Mouse (Mus musculus) hindbrain, embryonic 16.5 days (tissue): ENCODE data around the gene Mei1. TPM values are rescaled to one million over a fixed set of nuclear protein-coding genes. Genes with fewer than 3 reads are reported as not detected.

Source experiments
- ATAC-seq: fragments of 200-750 bp; cut with Nextera tagmentation; 2 replicates; pipeline ENCODE4 v1.8.0; 2017; ENCODE audit warnings: moderate TSS enrichment, moderate library complexity
- H3K27ac ChIP-seq: fragments of 300-500 bp; sonication (generic); 2 replicates; pipeline ENCODE4 v1.5.1; 2014; ENCODE audit warnings: low read depth, mild to moderate bottlenecking, control low read depth, low read length, moderate library complexity
- H3K27me3 ChIP-seq: fragments of 300-500 bp; sonication (generic); replicated peaks from 2 replicates; pipeline ENCODE4 v1.6.1; 2014; ENCODE audit warnings: low read length; ENCODE audit not compliant: control insufficient read depth, insufficient read depth
- H3K36me3 ChIP-seq: fragments of 300-500 bp; sonication (generic); 2 replicates; pipeline ENCODE4 v1.6.1; 2014; ENCODE audit warnings: mild to moderate bottlenecking, low read length, moderate library complexity, mixed read lengths; ENCODE audit not compliant: control insufficient read depth, insufficient read depth
- H3K4me1 ChIP-seq: fragments of 300-500 bp; sonication (generic); 2 replicates; pipeline ENCODE4 v1.6.1; 2014; ENCODE audit warnings: low read depth, low read length; ENCODE audit not compliant: control insufficient read depth, insufficient read depth
- H3K4me2 ChIP-seq: fragments of 300-500 bp; sonication (generic); 2 replicates; pipeline ENCODE4 v1.6.1; 2014; ENCODE audit warnings: mild to moderate bottlenecking, low read length, control low read depth, moderate library complexity
- H3K4me3 ChIP-seq: fragments of 300-500 bp; sonication (generic); 2 replicates; pipeline ENCODE4 v1.5.1; 2014; ENCODE audit warnings: mild to moderate bottlenecking, low read length, control low read depth, moderate library complexity
- H3K9ac ChIP-seq: fragments of 300-500 bp; sonication (generic); 2 replicates; pipeline ENCODE4 v1.6.1; 2014; ENCODE audit warnings: low read depth, mild to moderate bottlenecking, control low read depth, low read length, moderate library complexity
- H3K9me3 ChIP-seq: fragments of 300-500 bp; sonication (generic); 2 replicates; pipeline ENCODE4 v1.6.1; 2014; ENCODE audit warnings: mild to moderate bottlenecking, low read length, moderate library complexity; ENCODE audit not compliant: control insufficient read depth
- WGBS: fragments of 180-500 bp; shearing (Covaris S2); extraction: QIAGEN DNeasy Blood & Tissue Kit; methylation state at CpG from one replicate; pipeline ENCODE4 v1.1.7; 2014; 5-methylcytosine and 5-hydroxymethylcytosine counted together
- polyA plus RNA-seq: library from polyadenylated mRNA; unstranded; fragments of >200 nt; fragmentation: Nextera tagmentation; extraction: Ambion mirVana; gene quantifications from 2 replicates; pipeline ENCODE4 v1.2.1, GENCODE M21; 2015

Gene Mei1
- polyA plus RNA-seq, 1 experiment from 2014 or later = 0.06 TPM

DNA sequence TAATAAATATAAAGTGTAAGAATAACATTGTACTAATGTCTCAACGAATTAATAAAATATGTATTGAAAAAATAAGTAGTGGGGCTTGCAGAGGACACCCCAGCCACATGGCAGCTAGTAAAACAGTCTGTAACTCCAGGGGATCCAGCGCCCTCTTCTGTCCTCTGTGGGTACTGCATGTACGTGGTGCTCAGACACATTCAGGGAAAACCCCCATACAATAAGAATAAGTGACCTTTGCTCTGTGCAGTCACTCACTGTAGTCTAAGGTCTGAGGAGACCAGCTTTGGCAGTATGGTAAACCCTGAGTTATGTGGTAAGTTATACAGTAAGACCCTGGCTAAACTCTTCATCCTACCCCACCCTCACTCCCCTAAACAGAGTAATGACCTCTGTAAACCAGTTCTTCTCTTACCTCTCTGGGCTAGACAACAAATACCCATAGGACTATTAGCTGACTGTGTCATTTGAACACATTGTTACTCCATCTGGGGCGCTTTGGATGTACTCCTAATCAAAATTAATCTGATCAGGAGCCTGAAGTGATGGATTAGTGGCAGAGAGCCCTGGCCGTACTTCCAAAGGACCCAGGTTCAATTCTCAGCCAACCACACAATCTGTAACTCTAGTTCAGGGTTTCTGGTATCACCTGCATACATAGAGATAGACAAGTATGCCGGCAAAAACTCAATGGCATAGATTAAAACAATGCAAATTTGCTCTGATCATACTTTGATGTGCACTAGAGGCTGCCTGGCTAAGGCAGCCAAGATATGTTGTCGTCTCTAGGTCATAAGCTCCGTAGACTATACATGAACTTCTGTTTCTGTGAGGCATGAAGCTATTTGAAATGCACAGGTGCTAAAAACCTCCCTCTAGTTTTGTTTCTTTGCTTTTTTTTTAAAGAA, 95.8 kb downstream of the Mei1 start:
- H3K4me2 ChIP-seq = no peak overlapping the region
- no peak overlapping the region for H3K4me3 ChIP-seq
- H3K4me1 ChIP-seq = peaks cover 35% of the 10 kb centered on the region
- no peak overlapping the region for H3K9ac ChIP-seq
- H3K36me3 ChIP-seq = peaks cover 6% of the 10 kb centered on the region; the same call in 1 of the 2 replicates
- H3K27ac ChIP-seq = no peak overlapping the region
- H3K27me3 ChIP-seq = no peaks in the 10 kb centered on the region
- ATAC-seq = 0 out of 2 replicates have a peak, but pooled peaks have one; percentile 28
- H3K9me3 ChIP-seq = no peaks in the 10 kb centered on the region
- 53% methylated on average over 8 of the region's 8 CpGs for WGBS

DNA sequence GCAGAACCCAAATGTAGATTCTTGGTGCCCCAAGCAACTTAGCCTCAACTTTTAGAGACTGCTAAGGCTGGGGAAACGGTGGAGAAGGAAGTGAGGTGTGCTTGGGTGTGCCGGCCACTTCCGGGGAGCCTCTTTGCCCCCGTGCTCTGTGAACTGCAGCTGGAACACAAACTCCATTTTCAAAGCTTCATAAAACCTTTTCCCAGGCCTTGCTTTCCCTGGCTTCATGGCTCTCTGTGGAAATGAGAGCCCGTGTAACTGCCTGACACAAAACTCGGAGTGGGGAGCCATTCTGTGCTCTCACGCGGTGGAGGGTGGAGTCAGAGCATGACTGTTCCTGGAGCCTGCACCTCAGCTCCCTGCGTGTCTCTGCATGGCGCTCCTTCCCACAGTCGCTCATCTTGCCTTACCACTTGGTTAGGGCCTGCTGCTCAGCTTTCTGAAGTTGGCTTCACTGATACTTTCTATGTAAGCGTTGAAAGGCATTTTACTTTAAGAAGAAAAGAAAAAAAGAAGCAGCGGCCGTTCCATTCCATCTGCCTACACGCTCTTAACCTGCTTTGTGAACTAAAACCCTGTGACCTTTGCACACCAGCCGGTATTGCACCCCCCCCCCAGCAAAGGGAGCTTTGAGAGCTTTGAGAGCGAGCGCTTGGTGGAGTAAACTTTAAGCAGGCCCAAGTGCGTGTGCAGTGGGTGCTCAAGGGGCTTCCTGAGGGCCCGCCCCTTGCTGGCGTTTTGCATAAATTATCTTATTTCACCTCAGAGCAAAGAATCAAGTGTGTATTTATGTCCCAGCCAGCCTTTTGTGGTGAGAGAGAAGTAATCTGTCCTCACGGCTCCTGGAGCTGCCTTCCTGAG, 96.7 kb downstream of the Mei1 start:
- peaks cover 11% of the 10 kb centered on the region; the same call in 1 of the 2 replicates for H3K36me3 ChIP-seq

GRCm38 (mm10) chr15:82167201-82168168, 97.7 kb downstream of the Mei1 start:
- H3K9me3 ChIP-seq = no peaks in the 10 kb centered on the region
- 58% methylated on average over 23 of the region's 23 CpGs for WGBS
- H3K9ac ChIP-seq = no peak overlapping the region
- peaks cover 11% of the 10 kb centered on the region; the same call in 1 of the 2 replicates for H3K36me3 ChIP-seq
- H3K27me3 ChIP-seq = no peaks in the 10 kb centered on the region
- no peak overlapping the region for H3K4me2 ChIP-seq
- no peak for ATAC-seq
- H3K27ac ChIP-seq = no peak overlapping the region
- peaks cover 33% of the 10 kb centered on the region for H3K4me1 ChIP-seq
- no peak overlapping the region for H3K4me3 ChIP-seq

More for the DNA sequence above, 96.7 kb downstream of the Mei1 start:
- no peak for ATAC-seq
- Histone ChIP-seq H3K27me3 (no peaks in the 10 kb centered on the region), H3K27ac (peak overlapping the region; percentile 48; the same call in 1 of the 2 replicates), H3K4me3 (no peak overlapping the region), H3K4me2 (no peak overlapping the region), H3K9me3 (no peaks in the 10 kb centered on the region), H3K4me1 (peaks cover 33% of the 10 kb centered on the region), H3K9ac (peak overlapping the region; percentile 8; the same call in 1 of the 2 replicates)
- WGBS = 50% methylated on average over 22 of the region's 22 CpGs

DNA sequence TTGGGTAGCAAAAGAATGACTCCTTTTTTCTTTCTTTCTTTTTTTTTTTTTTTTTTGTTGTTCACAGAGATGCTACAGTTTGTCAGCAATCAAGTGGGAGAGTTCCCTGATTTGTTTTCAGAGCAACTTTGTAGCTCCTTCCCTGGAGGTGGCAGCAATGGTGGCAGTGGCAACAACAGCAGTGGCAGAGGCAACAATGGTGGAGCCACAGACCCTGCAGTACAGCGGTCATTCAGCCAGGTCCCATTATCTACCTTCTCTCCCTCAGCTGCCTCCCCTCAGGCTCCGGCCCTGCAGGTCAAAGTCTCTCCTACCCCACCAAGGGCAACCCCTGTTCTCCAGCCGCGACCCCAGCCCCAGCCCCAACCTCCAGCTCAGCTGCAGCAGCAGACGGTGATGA, 99.9 kb downstream of the Mei1 start:
- 81% methylated on average over 5 of the region's 5 CpGs for WGBS
- Histone ChIP-seq H3K4me3 (no peak overlapping the region), H3K27ac (peak overlapping the region; percentile 69), H3K4me1 (peaks cover 25% of the 10 kb centered on the region), H3K9me3 (no peaks in the 10 kb centered on the region), H3K36me3 (peaks cover 30% of the 10 kb centered on the region), H3K27me3 (no peaks in the 10 kb centered on the region), H3K4me2 (no peak overlapping the region), H3K9ac (no peak overlapping the region)
- no peak for ATAC-seq

GRCm38 (mm10) chr15:82170437-82171377, 100.9 kb downstream of the Mei1 start:
- peak; percentile 45 for ATAC-seq
- no peaks in the 10 kb centered on the region for H3K9me3 ChIP-seq
- H3K4me2 ChIP-seq = no peak overlapping the region
- no peak overlapping the region for H3K9ac ChIP-seq
- H3K4me1 ChIP-seq = peaks cover 23% of the 10 kb centered on the region
- H3K27me3 ChIP-seq = no peaks in the 10 kb centered on the region
- H3K27ac ChIP-seq = peak overlapping the region; percentile 69
- H3K4me3 ChIP-seq = no peak overlapping the region
- peaks cover 39% of the 10 kb centered on the region for H3K36me3 ChIP-seq
- 68% methylated on average over 36 of the region's 36 CpGs for WGBS

GRCm38 (mm10) chr15:82172648-82173047, 102.9 kb downstream of the Mei1 start:
- Histone ChIP-seq H3K27me3 (no peaks in the 10 kb centered on the region), H3K9ac (no peak overlapping the region), H3K4me3 (no peak overlapping the region), H3K27ac (0 out of 2 replicates have a peak overlapping the region, but pooled peaks have one; percentile 9), H3K36me3 (peaks cover 51% of the 10 kb centered on the region), H3K4me1 (peaks cover 8% of the 10 kb centered on the region), H3K4me2 (no peak overlapping the region), H3K9me3 (no peaks in the 10 kb centered on the region)
- WGBS = 74% methylated on average over 8 of the region's 8 CpGs
- ATAC-seq = no peak

GRCm38 (mm10) chr15:82175091-82175490, 105.3 kb downstream of the Mei1 start:
- H3K27ac ChIP-seq = no peak overlapping the region

More at GRCm38 (mm10) chr15:82175091-82175490, 105.3 kb downstream of the Mei1 start:
- Histone ChIP-seq H3K4me2 (no peak overlapping the region), H3K36me3 (peaks cover 71% of the 10 kb centered on the region), H3K9me3 (no peaks in the 10 kb centered on the region), H3K4me1 (peaks cover 5% of the 10 kb centered on the region), H3K9ac (no peak overlapping the region), H3K4me3 (no peak overlapping the region), H3K27me3 (no peaks in the 10 kb centered on the region)
- 94% methylated on average over 9 of the region's 9 CpGs for WGBS
- ATAC-seq = no peak
